Mouse (Mus musculus) limb, embryonic 13.5 days (tissue): Measurements from ENCODE around the gene Cabp1. TPM values are rescaled to one million over a fixed set of nuclear protein-coding genes. Genes with fewer than 3 reads are reported as not detected.
"Not testable (repeated sequence)": the region's sequence is repeated elsewhere in the genome, so short reads cannot be mapped to it uniquely, and the experiment has no call there.

Experiments
- ATAC-seq: fragments of 200-750 bp; cut with Nextera tagmentation; 2 replicates; pipeline ENCODE4 v1.8.0; 2017; ENCODE audit warnings: low read depth, moderate number of reproducible peaks, moderate TSS enrichment; ENCODE audit not compliant: low FRiP score
- H3K27ac ChIP-seq: fragments of 300-500 bp; sonication (generic); 2 replicates; pipeline ENCODE4 v1.5.1; 2015; ENCODE audit warnings: inconsistent platforms, mild to moderate bottlenecking, moderate library complexity
- H3K27me3 ChIP-seq: fragments of 300-500 bp; sonication (generic); 2 replicates; pipeline ENCODE4 v1.6.1; 2015; ENCODE audit warnings: mild to moderate bottlenecking, inconsistent platforms
- H3K36me3 ChIP-seq: fragments of 300-500 bp; sonication (generic); 2 replicates; pipeline ENCODE4 v1.6.1; 2015; ENCODE audit warnings: inconsistent platforms, mild to moderate bottlenecking, moderate library complexity
- H3K4me1 ChIP-seq: fragments of 300-500 bp; sonication (generic); 2 replicates; pipeline ENCODE4 v1.6.1; 2015; ENCODE audit warnings: inconsistent platforms
- H3K4me2 ChIP-seq: fragments of 300-500 bp; sonication (generic); replicated peaks from 2 replicates; pipeline ENCODE4 v1.6.1; 2015; ENCODE audit warnings: inconsistent platforms, mild to moderate bottlenecking, moderate library complexity
- H3K4me3 ChIP-seq: fragments of 300-500 bp; sonication (generic); 2 replicates; pipeline ENCODE4 v1.5.1; 2015; ENCODE audit warnings: moderate library complexity, mild to moderate bottlenecking, inconsistent platforms
- H3K9ac ChIP-seq: fragments of 300-500 bp; sonication (generic); 2 replicates; pipeline ENCODE4 v1.6.1; 2015; ENCODE audit warnings: mild to moderate bottlenecking, inconsistent platforms
- H3K9me3 ChIP-seq: fragments of 300-500 bp; sonication (generic); 2 replicates; pipeline ENCODE4 v1.6.1; 2016; ENCODE audit warnings: inconsistent platforms
- WGBS: fragments of 180-500 bp; shearing (Covaris S2); methylation state at CpG from one replicate; pipeline ENCODE4 v1.1.7; 2015; 5-methylcytosine and 5-hydroxymethylcytosine counted together
- polyA plus RNA-seq: library from polyadenylated mRNA; unstranded; fragments of >200 nt; fragmentation: Nextera tagmentation; extraction: Ambion mirVana; gene quantifications from 2 replicates; pipeline ENCODE4 v1.2.1, GENCODE M21; 2015

Cabp1 gene
- polyA plus RNA-seq, 1 experiment from 2014 or later: 0.75 TPM

- H3K36me3 ChIP-seq: peaks cover 18% of the 10 kb centered on the region
- H3K9me3 ChIP-seq: no peaks in the 10 kb centered on the region
- 29% methylated on average over 5 of the region's 5 CpGs for WGBS
- H3K4me2 ChIP-seq: peak overlapping the region; percentile 88
- H3K4me1 ChIP-seq: peaks cover 71% of the 10 kb centered on the region
- peak overlapping the region; percentile 98 for H3K9ac ChIP-seq
- H3K4me3 ChIP-seq: peak overlapping the region; percentile 98
- H3K27me3 ChIP-seq: no peaks in the 10 kb centered on the region
- peak overlapping the region; percentile 29; the same call in 1 of the 2 replicates for H3K27ac ChIP-seq
- ATAC-seq: no peak
These were observed 38.4 kb downstream of the Cabp1 start for GRCm38 (mm10) chr5:115155831-115156230.

- Histone ChIP-seq H3K9me3 (no peaks in the 10 kb centered on the region), H3K4me2 (peak overlapping the region; percentile 88), H3K27me3 (no peaks in the 10 kb centered on the region), H3K27ac (no peak overlapping the region; the same call in 1 of the 2 replicates), H3K36me3 (peaks cover 24% of the 10 kb centered on the region), H3K4me3 (peak overlapping the region; percentile 98), H3K9ac (peak overlapping the region; percentile 98), H3K4me1 (peaks cover 68% of the 10 kb centered on the region)
- 69% methylated on average over 13 of the region's 13 CpGs for WGBS
- ATAC-seq: no peak
These were observed 39.0 kb downstream of the Cabp1 start for GRCm38 (mm10) chr5:115155156-115155631.

- H3K9ac ChIP-seq: peak overlapping the region; percentile 50; the same call in 1 of the 2 replicates
- peak overlapping the region; percentile 55 for H3K27ac ChIP-seq
- no peak overlapping the region for H3K4me3 ChIP-seq
- no peaks in the 10 kb centered on the region for H3K27me3 ChIP-seq
- H3K4me2 ChIP-seq: peak overlapping the region; percentile 37
- peaks cover 51% of the 10 kb centered on the region for H3K36me3 ChIP-seq
- WGBS: 46% methylated on average over 8 of the region's 8 CpGs
- no peaks in the 10 kb centered on the region for H3K9me3 ChIP-seq
- peaks cover 64% of the 10 kb centered on the region for H3K4me1 ChIP-seq
- ATAC-seq: no peak
These were observed 41.8 kb downstream of the Cabp1 start for GRCm38 (mm10) chr5:115152132-115152956.

- no peak for ATAC-seq
- Histone ChIP-seq H3K4me2 (no peak overlapping the region), H3K27me3 (no peaks in the 10 kb centered on the region), H3K4me1 (peaks cover 57% of the 10 kb centered on the region), H3K27ac (0 out of 2 replicates have a peak overlapping the region, but pooled peaks have one; percentile 35), H3K9me3 (no peaks in the 10 kb centered on the region), H3K4me3 (no peak overlapping the region), H3K36me3 (peaks cover 60% of the 10 kb centered on the region), H3K9ac (no peak overlapping the region)
- 71% methylated on average over 13 of the region's 13 CpGs for WGBS
These were observed 42.7 kb downstream of the Cabp1 start for GRCm38 (mm10) chr5:115151457-115151856.

- Histone ChIP-seq H3K27me3 (no peaks in the 10 kb centered on the region), H3K27ac (no peak overlapping the region), H3K4me3 (no peak overlapping the region), H3K4me2 (no peak overlapping the region), H3K36me3 (peaks cover 65% of the 10 kb centered on the region), H3K9me3 (no peaks in the 10 kb centered on the region), H3K9ac (no peak overlapping the region), H3K4me1 (peaks cover 52% of the 10 kb centered on the region)
- 67% methylated on average over 5 of the region's 5 CpGs for WGBS
- ATAC-seq: no peak
These were observed 43.2 kb downstream of the Cabp1 start for GRCm38 (mm10) chr5:115150991-115151390.

DNA sequence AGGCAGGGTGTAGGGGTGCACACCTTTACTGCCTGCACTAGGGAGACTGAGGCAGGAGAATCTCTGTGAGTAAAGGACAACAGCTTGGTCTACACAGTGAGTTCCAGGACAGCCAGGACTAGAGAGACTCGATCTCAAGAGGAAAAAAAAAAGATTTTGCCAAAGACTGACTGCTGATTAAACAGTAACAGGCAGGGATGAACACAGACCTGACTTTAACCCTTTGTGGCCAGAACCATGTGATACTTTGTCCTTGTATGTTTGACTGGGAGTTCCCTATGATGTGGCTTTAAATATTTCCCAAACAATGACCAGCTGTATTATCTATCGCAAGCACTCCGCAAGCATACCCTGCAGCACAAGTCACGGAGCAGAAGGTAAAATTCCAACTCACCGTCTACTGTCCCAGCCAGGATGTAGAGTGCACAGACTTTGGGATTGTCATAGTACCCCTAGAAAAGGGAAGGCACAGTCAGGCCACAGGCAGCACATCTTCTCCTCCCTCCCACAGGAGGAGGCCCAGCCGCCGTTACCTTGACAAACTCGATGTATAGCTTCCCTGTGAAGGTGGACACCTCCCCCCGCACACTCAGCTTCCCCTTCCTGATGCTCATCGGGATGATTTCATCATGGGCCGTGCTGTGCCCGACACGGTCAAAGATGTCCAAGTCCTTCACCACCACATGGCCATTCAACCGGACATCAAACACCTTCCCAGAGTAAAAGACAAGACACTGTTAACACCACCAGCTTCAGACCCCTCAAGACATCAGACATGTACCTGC lies 44.3 kb downstream of the Cabp1 start:
- H3K9me3 ChIP-seq: no peaks in the 10 kb centered on the region
- H3K4me1 ChIP-seq: peaks cover 41% of the 10 kb centered on the region
- H3K4me2 ChIP-seq: no peak overlapping the region
- H3K27me3 ChIP-seq: no peaks in the 10 kb centered on the region
- ATAC-seq: no peak
- 96% methylated on average over 14 of the region's 14 CpGs for WGBS
- H3K9ac ChIP-seq: no peak overlapping the region
- no peak overlapping the region for H3K27ac ChIP-seq
- H3K36me3 ChIP-seq: peaks cover 76% of the 10 kb centered on the region
- H3K4me3 ChIP-seq: no peak overlapping the region

- not testable (repeated sequence) for H3K4me2 ChIP-seq, H3K9me3 ChIP-seq, H3K9ac ChIP-seq, H3K4me3 ChIP-seq, H3K27ac ChIP-seq, ATAC-seq, H3K27me3 ChIP-seq
- Histone ChIP-seq H3K36me3 (peaks cover 85% of the 10 kb centered on the region), H3K4me1 (peaks cover 31% of the 10 kb centered on the region)
- WGBS: no CpG with 5 or more reads among the region's 1 CpGs
These were observed 45.3 kb downstream of the Cabp1 start for GRCm38 (mm10) chr5:115148872-115149271.

- Histone ChIP-seq H3K4me1 (peaks cover 26% of the 10 kb centered on the region), H3K4me2 (no peak overlapping the region), H3K9ac (no peak overlapping the region), H3K27ac (no peak overlapping the region), H3K4me3 (no peak overlapping the region), H3K27me3 (no peaks in the 10 kb centered on the region), H3K36me3 (peaks cover 85% of the 10 kb centered on the region), H3K9me3 (no peaks in the 10 kb centered on the region)
- whole genome bisulfite sequencing: 92% methylated on average over 8 of the region's 8 CpGs
- ATAC-seq: no peak
These were observed 45.8 kb downstream of the Cabp1 start for GRCm38 (mm10) chr5:115148378-115148777.

- Histone ChIP-seq H3K9ac (no peak overlapping the region), H3K27me3 (no peaks in the 10 kb centered on the region), H3K36me3 (peaks cover 86% of the 10 kb centered on the region), H3K4me3 (no peak overlapping the region), H3K4me1 (peaks cover 16% of the 10 kb centered on the region), H3K9me3 (no peaks in the 10 kb centered on the region), H3K4me2 (no peak overlapping the region), H3K27ac (no peak overlapping the region)
- ATAC-seq: no peak
- WGBS: 88% methylated on average over 3 of the region's 3 CpGs
These were observed 46.8 kb downstream of the Cabp1 start for GRCm38 (mm10) chr5:115147388-115147787.

DNA sequence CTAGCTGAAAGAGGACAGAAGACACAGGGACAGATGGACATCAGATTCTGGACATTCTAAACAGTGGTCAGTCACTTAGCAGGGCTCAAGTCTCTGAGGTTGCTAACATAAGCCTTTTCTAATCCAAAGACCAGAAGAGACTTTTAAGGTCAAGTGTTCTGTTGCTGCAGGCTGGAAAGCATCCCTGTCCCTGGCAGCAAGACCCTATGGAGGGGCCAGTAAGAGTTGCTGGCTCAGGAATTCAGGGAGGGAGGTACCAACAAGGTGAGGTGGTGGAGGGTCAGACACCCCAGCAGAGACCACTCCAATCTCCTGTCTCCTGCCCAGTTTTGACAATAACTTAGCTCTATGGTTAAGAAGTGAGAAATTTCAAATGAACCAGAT lies 47.4 kb downstream of the Cabp1 start:
- Histone ChIP-seq H3K9ac (no peak overlapping the region), H3K4me1 (peaks cover 10% of the 10 kb centered on the region), H3K27me3 (no peaks in the 10 kb centered on the region), H3K4me3 (no peak overlapping the region), H3K36me3 (peaks cover 85% of the 10 kb centered on the region), H3K9me3 (no peaks in the 10 kb centered on the region), H3K27ac (no peak overlapping the region), H3K4me2 (no peak overlapping the region)
- ATAC-seq: no peak

DNA sequence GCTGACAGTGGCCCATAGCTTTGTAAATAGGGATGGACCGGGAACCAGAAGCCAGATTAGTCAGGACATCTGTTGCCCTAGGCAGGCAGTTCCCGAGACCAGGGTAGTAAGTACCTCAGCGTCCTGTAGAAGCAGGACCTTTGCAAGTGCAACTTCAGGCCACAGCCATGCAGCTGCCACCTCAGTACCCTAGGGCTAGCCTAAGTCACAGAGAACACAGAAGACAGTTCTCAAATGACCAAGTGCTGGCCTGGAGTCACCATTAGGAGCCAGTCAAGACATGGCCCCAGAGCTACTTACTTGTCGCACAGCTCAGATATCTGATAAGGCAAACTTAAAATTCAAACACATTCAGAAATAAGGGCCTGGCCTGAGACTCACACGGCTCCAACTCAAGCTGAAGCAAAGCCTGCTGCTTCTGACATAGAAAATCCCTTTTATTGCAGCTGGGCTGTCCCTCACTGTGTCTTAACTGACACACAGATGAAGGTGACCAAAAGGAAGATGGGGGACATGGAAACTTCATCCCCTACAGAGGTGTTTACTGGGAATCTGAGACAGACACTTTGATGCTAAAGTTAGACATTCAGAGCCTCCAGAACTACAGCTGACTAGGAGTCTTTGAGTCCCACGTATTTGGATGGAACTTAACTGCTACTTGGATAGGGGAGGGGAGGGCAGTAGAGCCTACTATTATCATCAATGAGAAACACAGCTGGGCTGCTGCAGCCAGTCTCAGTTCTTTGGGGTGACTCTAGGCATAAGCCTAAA lies 48.0 kb downstream of the Cabp1 start:
- no peak for ATAC-seq
- H3K4me1 ChIP-seq: peaks cover 4% of the 10 kb centered on the region; the same call in 1 of the 2 replicates
- H3K27me3 ChIP-seq: no peaks in the 10 kb centered on the region
- 74% methylated on average over 6 of the region's 6 CpGs for WGBS
- no peak overlapping the region for H3K9ac ChIP-seq
- H3K9me3 ChIP-seq: no peaks in the 10 kb centered on the region
- no peak overlapping the region for H3K4me3 ChIP-seq
- H3K4me2 ChIP-seq: no peak overlapping the region
- H3K36me3 ChIP-seq: peaks cover 81% of the 10 kb centered on the region
- no peak overlapping the region for H3K27ac ChIP-seq
